Mouse (Mus musculus): ENCODE results near the gene Galk2. TPM values are rescaled to one million over a fixed set of nuclear protein-coding genes. Genes with fewer than 3 reads are reported as not detected.

Galk2 gene
- polyA plus RNA-seq, 1 experiment from 2014 or later: 41.4 TPM

DNA sequence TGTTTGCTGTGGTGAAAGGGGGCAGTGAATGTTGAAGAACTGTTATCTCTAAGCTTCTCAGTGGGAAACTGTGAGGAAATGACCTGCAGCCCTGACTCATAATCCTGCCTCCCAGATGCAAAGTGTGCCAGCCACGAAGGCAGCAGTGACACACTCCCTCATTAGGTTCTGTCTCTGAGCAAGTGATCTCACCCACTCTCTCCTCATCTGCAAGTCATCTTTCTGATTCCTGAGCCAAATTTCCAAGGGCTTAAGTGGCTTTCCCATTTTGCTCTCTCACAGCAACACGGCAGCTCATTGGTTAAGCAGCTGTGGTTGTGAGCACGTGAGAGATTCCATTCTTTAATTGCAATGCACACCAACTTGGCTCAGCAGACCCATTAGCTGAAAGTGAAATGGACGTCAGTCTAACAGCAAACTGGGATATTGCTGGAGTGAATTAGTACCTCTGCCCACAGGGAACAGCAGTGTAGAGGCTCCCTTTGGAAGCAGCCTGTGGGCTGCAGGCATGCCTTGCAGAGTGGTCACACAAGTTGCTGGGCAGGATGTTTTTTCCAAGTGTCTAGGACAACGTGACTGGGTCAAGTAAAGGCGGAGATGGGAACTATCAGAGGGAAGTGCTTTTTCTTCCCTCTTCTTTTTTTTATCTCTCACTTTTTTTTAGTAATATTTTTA, 82.3 kb downstream of the Galk2 start:
- DNase-seq (ENCODE audit: low spot score): no peak

DNA sequence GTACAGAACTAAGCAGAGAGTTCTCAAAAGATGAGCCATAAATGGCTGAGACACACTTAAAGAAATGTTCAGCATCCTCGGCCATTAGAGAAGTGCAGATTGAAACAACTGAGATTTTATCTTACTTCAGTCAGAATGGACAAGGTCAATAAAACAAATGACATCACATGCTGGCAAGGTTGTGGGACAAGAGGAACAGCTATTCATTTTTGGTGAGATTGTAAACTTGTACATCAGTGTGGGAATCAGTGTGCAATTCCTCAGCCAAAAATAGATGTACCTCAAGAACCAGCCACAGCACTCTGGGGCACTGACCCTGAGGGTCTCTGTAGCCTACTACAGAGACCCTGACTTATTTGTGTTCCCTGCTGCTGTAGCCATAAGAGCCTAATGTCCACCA, 84.4 kb downstream of the Galk2 start:
- no peak for DNase-seq (ENCODE audit: low spot score)

DNA sequence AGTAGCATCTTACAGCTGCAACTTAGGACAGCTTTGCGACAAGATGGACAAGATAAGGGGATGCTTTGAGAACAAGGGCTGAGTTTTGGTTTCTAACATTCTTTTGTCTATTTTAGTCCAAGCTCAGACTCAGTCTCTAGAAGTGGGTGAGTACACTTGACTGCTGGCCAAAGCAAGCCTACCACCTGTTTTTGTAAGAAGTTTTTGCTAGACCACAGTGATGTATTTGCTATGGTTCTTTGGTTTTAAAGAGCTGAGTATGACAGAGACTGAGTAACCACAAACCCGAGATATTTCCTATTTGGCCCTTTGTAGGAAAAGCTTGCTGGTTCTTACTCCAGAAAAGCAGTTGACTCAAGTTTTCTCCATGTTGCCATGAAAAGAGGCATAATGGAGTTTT, 89.3 kb downstream of the Galk2 start:
- DNase-seq (ENCODE audit: low spot score): no peak

DNA sequence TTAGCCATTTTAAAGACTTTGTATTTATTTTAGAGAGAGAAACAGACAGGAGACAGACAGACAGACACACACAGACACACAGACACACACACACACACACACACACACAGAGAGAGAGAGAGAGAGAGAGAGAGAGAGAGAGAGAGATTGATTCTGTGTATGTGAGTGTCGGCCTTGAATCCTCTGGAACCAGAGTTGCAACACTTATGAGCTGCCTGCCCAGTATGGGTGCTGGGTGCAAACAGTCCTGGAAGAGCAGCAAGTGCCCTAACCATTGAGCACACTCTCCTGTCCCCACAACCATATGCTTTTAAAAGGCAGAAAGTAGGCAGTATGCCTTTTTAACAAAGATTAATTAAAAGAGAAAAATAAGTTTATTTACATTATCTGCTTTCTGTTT, 109.9 kb downstream of the Galk2 start:
- no peak for DNase-seq (ENCODE audit: low spot score)

DNA sequence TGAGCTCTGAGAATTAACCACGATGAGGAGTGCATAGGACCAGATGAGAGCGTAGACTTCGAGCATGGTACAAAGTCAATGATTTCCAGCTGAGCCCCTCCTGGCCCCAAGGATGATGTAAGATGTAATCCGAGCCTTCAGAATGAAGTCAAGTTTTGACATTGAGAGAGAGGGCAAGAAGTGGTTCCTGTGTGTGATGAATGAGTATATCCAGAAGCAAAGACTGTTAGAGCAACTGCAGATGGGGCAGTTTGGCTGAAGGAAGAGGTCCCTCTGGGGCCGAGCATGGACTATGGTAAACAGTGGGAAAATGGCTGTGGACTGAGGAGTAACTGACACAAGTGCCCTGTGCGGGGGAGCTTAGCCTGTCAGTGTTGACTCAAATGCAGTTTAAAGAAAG, 114.3 kb downstream of the Galk2 start:
- DNase-seq (ENCODE audit: low spot score): no peak

DNA sequence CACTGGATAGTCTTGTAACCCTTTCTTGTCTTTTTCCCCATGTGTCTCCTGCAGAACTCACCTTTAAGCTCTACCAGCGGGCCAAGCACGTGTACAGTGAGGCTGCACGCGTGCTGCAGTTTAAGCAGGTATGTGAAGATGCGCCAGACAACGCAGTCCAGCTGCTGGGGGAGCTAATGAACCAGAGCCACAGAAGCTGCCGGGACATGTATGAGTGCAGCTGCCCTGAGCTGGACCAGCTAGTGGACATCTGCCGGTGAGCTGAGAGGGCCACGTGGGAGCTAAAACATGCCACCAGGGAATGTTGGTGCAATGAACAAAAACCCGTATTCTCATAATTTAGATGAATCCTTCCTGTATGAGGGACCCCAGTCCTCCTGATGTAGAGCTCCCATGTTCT, 116.3 kb downstream of the Galk2 start:
- DNase-seq (ENCODE audit: low spot score): no peak

DNA sequence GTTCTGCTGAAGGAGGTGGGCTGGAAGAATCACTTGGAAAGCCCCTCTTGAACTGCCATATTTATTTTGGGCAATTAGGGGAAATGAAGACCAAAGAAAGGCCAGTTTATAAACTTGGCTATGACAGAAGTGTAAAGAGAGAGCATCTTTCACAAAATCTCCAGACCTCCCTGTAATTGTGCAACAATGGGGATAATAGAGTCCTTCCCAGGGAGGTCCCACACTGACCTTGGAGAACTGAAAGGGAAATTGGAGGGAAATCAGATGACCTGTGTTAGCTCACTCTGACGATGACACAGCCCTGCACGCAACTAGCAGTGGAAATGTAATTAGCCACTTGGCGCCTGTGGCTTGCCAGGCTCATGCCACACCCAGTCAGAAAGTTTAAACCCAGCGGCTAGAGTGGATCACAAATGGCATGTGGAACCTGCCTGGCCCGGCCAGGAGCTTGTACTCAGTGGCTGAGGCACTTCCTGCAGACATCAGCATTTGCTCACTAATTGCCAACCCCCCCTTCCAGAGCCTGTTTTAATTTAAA, 117.0 kb downstream of the Galk2 start:
- DNase-seq (ENCODE audit: low spot score): no peak

DNA sequence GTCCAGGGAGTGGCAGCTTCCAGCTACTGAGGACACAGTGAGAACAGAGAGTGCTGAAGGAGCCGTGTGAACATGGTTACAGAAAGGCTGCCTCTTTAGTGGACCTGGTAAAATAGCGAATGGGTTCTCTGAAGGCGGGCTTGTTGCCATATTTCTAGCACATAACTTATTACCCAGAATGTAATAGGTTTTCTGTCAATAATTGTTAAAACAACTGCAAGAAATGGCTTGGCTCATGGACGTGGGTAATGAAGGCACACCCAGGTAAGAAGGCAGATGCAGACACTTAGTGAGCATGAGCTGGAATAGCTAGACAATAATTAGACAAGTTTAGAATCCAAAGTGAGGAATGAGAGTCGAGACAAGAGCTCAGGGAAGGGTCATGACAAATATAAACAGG, 143.4 kb downstream of the Galk2 start:
- no peak for DNase-seq (ENCODE audit: low spot score)

DNA sequence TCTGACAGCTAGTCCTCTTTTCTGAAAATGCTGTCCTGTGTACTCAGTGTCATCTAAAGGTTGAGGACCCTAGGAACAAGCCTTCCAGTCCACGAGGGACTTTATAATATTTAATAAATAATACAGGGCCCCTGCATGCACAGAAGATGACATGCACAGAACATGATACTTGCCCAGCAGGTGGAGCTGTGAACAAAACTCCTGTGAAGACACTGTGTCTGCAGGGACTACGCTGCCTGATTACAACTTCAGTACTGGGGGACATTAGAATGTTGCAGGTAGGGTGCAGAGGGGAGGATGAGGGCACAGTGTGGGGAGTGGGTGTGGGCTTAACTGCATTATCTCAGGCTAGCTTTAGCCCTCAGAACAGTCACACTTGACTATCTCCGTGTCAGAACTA, 147.2 kb downstream of the Galk2 start:
- peak; percentile 41 for DNase-seq (ENCODE audit: low spot score)

DNA sequence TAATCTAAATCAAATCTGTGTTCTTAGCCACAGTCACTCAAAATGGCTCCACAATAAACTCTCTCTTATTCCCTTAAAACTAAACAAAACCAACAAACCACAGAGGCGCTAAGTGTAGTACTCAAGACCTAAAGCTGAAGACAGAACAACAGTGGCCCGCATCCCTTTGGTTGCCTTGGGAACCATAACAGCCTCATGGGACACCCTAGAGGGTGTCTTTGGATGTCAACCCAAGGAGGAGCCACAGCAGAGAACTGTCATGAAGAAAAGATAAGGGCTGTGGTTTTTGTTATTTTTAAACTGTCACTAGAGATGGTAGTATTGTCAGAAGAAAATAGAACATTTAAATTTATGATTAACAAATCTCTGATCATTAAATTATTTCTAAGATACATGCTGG, 147.8 kb downstream of the Galk2 start:
- DNase-seq (ENCODE audit: low spot score): no peak

DNA sequence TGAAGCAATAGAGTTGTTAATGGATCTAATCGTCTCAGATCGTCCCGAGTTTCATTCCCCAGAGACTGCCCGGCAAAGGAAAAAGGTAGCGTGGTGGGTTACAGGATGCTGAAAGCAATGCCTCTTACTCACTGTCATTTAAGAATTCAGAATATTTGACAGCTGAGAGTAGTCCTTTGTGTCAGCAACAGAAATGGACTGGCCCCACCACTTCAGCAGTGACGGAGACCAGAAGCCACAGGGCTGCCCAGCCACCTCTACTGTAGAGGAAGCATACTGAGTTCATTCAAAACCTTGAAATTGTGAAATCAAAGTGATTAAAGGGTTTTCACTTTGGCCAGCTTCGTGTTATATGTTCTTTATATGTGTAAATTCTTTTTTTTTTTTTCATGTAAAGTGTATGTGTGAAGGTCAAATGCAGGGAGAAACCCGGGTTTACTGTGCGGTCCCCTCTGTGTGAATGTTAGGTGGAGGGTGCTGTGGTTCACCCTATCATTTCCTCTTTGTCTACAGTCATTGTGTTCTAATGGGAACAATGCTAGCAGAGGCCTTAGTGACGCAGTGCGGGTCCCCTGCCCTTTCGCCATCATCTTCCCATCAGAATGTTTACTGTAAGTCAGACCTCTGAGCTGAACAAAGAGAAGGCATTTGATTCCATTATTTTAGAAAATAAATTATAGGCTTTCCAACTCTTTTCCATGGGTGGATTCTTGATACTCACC, 156.2 kb downstream of the Galk2 start:
- DNase-seq (ENCODE audit: low spot score): no peak

DNA sequence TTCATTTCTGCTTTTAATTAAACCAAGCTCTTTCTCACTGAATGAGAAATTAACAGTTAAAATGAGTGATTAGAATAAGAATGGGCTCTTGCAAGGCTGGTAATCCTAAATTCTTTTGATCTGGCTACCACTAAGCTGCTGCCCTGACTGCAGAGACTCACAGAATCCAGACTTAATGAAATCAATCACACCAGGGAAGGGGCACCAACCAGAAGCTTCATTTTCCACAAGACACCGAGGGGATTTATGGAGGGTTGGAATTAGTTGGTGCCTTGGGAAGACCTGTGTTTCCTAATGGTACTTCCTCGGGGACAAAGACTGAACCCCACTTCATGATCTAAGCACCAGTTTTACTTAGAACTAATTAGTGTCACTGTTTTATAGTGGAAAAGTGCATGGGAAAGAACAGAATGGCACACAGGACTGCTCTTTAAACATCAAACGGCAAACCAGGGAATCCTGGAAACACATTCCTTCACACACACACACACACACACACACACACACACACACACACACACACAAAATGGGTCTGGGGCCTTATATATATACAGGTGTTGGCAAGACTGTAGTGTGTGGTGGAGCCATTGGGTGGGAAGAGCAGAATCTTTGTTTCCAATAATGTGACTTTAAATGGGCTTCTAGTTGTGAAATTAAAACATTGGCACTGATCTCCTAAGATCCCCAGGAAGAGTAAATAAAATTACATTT, 157.0 kb downstream of the Galk2 start:
- DNase-seq (ENCODE audit: low spot score): no peak

DNA sequence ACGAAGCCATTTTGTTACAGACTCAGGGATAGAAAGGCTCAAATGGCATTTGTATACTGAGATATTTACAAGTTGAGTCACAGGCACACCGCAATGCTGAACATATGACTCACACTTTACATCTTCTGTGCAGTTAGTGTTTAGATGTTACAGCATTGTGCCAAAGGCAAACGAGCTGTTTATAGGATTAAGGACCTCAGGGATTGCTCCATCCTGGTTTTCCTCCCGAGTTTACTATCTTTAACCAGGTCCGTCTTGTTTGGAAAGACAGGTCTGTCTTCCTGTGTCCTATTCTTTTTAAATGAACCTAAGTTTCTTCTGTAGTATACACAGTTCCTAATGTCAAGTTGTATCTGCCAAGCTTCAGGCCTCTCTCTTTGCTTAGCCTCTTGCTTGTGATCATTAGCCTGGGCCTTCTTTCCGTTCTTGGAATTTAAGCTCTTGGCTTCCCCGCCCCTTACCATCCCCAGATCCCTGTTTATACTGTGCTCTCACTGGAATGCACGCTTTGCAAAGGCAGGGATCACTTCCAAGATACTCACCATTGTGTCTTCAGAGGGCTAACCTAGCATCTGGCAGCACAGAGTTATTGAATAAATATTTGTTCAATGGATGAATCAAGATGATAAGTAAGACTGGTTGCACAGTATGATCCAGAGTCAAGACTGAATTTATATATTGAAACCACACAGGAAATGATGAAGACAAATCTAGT, 172.4 kb downstream of the Galk2 start:
- DNase-seq (ENCODE audit: low spot score): no peak

DNA sequence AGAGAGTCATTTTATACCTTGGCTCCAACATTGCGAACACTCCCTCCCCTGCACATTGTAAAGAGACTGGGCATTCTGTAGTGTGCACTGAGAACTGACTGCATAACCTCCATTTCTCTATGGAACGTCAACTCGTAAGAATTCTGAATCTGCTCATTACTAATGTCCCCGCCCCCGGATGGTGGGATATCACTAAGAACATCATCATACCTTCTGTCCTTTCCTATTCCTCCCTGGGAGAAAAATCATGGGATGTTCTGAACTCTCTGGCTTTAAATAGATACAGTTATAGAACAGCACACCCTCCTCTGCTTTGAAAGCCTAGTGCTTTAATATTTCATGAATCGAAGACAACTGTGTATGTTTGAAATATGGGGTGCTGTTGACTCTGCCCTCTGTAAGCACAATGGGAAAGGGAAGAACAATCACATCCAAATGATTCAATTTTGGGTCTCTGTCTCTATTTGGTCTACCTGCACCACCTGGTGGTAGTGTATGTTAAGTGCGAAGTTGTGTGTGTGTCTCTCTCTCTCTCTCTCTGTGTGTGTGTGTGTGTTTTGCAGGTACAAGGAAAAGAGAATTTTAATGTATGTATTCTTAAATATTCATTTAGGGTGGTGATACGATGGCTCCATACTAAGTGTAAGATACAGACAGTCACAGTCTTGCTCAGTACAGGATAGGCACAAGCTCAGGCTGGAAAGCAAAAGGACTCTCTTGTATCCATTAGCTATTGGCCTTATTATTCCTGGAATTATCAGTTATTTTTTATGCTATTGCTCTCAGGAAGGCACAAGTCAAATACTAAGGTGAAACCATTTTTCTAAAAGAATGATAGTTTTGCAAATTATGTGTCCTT, 174.4 kb downstream of the Galk2 start:
- no peak for DNase-seq (ENCODE audit: low spot score)

Other genes with a start within 250 kb of the Galk2 start
- gene Cep152, start 234.0 kb upstream of the Galk2 start, polyA plus RNA-seq (2015; fragmentation: Nextera tagmentation; extraction: Ambion mirVana): 7.0 and 7.5 TPM in 2 replicates
- gene Eid1, start 186.0 kb upstream of the Galk2 start, polyA plus RNA-seq (2015; fragmentation: Nextera tagmentation; extraction: Ambion mirVana): 89.0 and 97.5 TPM in 2 replicates
- 0.41 and 0.81 TPM in 2 replicates for gene Shc4, start 135.0 kb upstream of the Galk2 start, polyA plus RNA-seq (2015; fragmentation: Nextera tagmentation; extraction: Ambion mirVana)
- 14.8 and 16.9 TPM in 2 replicates for gene Secisbp2l, start 76.2 kb upstream of the Galk2 start, polyA plus RNA-seq (2015; fragmentation: Nextera tagmentation; extraction: Ambion mirVana)
- 52.3 and 54.1 TPM in 2 replicates for gene Cops2, start within 50 bp of the Galk2 start, polyA plus RNA-seq (2015; fragmentation: Nextera tagmentation; extraction: Ambion mirVana)
- 0.49 and 0.79 TPM in 2 replicates for gene Fgf7, start 175.5 kb downstream of the Galk2 start, polyA plus RNA-seq (2015; fragmentation: Nextera tagmentation; extraction: Ambion mirVana)